Mouse (Mus musculus) testis, adult 2 months (tissue): ENCODE results near the gene Rnf130.

Experiments used
- CTCF ChIP-seq: fragments of 200-500 bp; IDR thresholded peaks from 2 replicates; pipeline ENCODE4 v1.5.1; 2012; ENCODE audit warnings: low read depth, mild to moderate bottlenecking, inconsistent platforms, low read length, moderate library complexity; ENCODE audit not compliant: control insufficient read depth, insufficient read depth, insufficient replicate concordance
- POLR2A ChIP-seq: fragments of 200-500 bp; IDR thresholded peaks from 2 replicates; pipeline ENCODE4 v1.6.1; 2012; ENCODE audit warnings: low read depth, mild to moderate bottlenecking, inconsistent platforms, low read length, moderate library complexity; ENCODE audit not compliant: control insufficient read depth

GRCm38 (mm10) chr11:50147267-50147957, 122.3 kb downstream of the Rnf130 start:
- TF ChIP-seq POLR2A (no peak), CTCF (no peak)
